Mouse (Mus musculus) heart, postnatal 0 days (tissue): ENCODE measurements around the gene Nfya.

Source experiments
- CTCF ChIP-seq: IDR thresholded peaks from 2 replicates; pipeline ENCODE4 v1.5.1; 2016; ENCODE audit warnings: antibody characterized with exemption, control low read depth, low read depth
- EP300 ChIP-seq: IDR thresholded peaks from 2 replicates; pipeline ENCODE4 v1.6.1; 2016; ENCODE audit warnings: antibody characterized with exemption, low read depth

DNA sequence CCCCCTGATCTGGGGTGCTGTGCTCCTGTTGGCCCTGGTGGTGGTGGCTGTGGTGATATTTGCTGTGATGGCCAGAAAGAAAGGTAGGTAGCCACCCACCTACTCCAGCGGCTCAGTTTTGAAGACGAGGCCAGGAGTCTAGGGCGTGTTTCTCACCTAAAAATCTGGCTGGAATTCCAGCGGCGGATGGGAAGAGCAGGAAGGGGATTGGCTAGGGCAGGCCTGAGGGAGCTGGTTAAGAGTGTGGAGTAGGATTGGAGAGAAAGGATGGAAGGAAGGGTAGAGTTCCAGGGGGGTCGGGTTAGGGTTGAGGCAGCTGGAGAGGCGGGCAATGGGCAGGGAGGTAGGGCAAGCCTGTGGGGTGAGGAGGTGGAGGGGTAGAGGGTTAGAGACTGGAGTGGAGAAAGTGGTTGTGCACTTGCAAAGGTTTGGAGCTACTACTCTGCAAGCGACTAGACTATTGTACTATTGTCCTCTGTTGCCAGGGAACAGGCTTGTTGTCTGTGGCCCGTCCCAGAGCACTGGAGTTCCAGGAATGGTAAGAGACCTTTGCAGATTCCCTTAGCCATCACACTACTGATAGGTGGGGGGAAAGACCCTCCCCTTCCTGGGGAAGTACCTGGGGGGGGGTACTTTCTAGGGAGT, 44.1 kb downstream of the Nfya start:
- no peak for TF ChIP-seq EP300
- TF ChIP-seq CTCF, result no peak
